Mouse (Mus musculus): ENCODE data around the gene Cnih3.

The Cnih3 gene

GRCm38 (mm10) chr1:181399179-181399578 is 46.8 kb downstream of the Cnih3 start:
- intact Hi-C loops (cut with DNase I): no loop called here

- intact Hi-C loops (cut with DNase I): no loop called here
Observed at GRCm38 (mm10) chr1:181403056-181403455, 50.6 kb downstream of the Cnih3 start.

- intact Hi-C loops (cut with DNase I): no loop called here
Observed at GRCm38 (mm10) chr1:181407281-181407680, 54.9 kb downstream of the Cnih3 start.

- intact Hi-C loops (cut with DNase I): no loop called here
Observed at GRCm38 (mm10) chr1:181408086-181408975, 55.9 kb downstream of the Cnih3 start.

GRCm38 (mm10) chr1:181409693-181410092 is 57.3 kb downstream of the Cnih3 start:
- intact Hi-C loops (cut with DNase I): no loop called here

GRCm38 (mm10) chr1:181410647-181411254 is 58.3 kb downstream of the Cnih3 start:
- intact Hi-C loops (cut with DNase I): no loop called here

- intact Hi-C loops (cut with DNase I): no loop called here
Observed at GRCm38 (mm10) chr1:181414985-181415384, 62.6 kb downstream of the Cnih3 start.

GRCm38 (mm10) chr1:181416841-181417240 is 64.4 kb downstream of the Cnih3 start:
- intact Hi-C loops (cut with DNase I): no loop called here

- intact Hi-C loops (cut with DNase I): no loop called here
Observed at GRCm38 (mm10) chr1:181417937-181418523, 65.6 kb downstream of the Cnih3 start.

- intact Hi-C loops (cut with DNase I): no loop called here
Observed at GRCm38 (mm10) chr1:181420080-181420536, 67.7 kb downstream of the Cnih3 start.

- intact Hi-C loops (cut with DNase I): no loop called here
Observed at GRCm38 (mm10) chr1:181422796-181423195, 70.4 kb downstream of the Cnih3 start.

GRCm38 (mm10) chr1:181424922-181425321 is 72.5 kb downstream of the Cnih3 start:
- intact Hi-C loops (cut with DNase I): no loop called here

- intact Hi-C loops (cut with DNase I): no loop called here
Observed at GRCm38 (mm10) chr1:181425388-181425787, 73.0 kb downstream of the Cnih3 start.

- intact Hi-C loops (cut with DNase I): no loop called here
Observed at GRCm38 (mm10) chr1:181426406-181426805, 74.0 kb downstream of the Cnih3 start.

- intact Hi-C loops (cut with DNase I): no loop called here
Observed at GRCm38 (mm10) chr1:181433263-181433662, 80.8 kb downstream of the Cnih3 start.

- intact Hi-C loops (cut with DNase I): no loop called here
Observed at GRCm38 (mm10) chr1:181435414-181435813, 83.0 kb downstream of the Cnih3 start.

- intact Hi-C loops (cut with DNase I): no loop called here
Observed at GRCm38 (mm10) chr1:181440982-181441603, 88.7 kb downstream of the Cnih3 start.

GRCm38 (mm10) chr1:181441654-181442241 is 89.3 kb downstream of the Cnih3 start:
- intact Hi-C loops (cut with DNase I): no loop called here

- intact Hi-C loops (cut with DNase I): no loop called here
Observed at GRCm38 (mm10) chr1:181445041-181445440, 92.6 kb downstream of the Cnih3 start.

GRCm38 (mm10) chr1:181445630-181446257 is 93.3 kb downstream of the Cnih3 start:
- intact Hi-C loops (cut with DNase I): no loop called here

GRCm38 (mm10) chr1:181446591-181447114 is 94.2 kb downstream of the Cnih3 start:
- intact Hi-C loops (cut with DNase I): no loop called here

Measured in adrenal gland (tissue).